Mouse (Mus musculus): ENCODE data around the gene Terf2.
A peak's percentile ranks its signal among the peaks of the same experiment; 100 is the strongest.

The Terf2 gene

DNA sequence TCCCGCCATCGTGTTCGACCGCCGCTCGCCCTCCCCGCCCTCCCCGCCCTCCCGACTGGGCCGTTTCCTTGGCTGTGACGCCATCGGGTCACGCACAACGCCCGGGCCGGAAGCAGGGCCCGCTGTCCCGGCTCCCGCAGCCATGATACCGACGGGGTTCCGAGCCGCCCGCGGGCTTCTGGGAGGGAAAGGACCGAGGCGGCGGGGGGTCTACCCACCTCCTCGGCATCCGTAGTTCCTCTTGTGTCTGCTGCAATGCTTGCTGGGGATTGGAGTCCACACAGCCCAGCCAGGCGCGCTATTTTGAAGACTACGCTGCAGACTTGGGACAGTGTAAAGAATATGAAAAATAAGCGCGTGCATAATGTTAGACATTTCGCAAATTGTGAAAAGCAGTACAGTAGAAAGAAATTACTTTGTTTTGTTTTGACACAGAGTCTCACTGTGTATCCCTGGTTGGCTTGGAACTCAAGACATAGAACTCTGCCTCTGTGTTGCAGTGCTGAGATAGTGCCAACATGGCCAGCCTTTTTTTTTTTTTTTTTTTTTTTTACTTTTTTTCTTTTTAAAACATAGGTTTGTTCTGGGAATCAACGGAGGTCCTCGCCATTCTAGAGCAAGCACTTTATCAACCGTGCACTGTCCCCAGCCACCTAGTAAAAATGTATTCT, at the start of gene Terf2:
Gene Terf2, minus strand, starts transcription at position 182 of the 671 bp plus-strand sequence.
- peak; percentile 97 to 98 for DNase-seq (ENCODE audit: low spot score in 2 of 2)

DNA sequence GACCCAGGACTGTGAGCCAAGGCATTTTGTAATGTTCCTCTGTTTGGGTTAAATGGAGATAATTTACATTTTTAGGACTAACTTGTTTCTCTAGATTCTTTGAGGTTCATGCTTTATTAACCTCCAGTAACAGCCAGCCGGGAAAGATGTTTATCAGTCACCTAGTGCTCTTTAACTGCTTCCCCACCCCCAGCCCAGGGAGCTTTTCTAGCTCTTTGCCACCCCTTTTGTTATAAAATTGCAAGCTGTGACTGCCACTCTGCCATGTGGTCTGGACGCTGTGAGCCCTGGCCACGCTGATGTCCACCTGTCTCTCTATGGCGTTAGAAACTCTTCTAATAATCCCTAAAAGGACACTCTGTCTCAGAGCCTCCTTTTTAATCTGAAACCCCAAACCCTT, 47.2 kb upstream of the Terf2 start:
- no peak for DNase-seq (ENCODE audit: low spot score in 2 of 2)

DNA sequence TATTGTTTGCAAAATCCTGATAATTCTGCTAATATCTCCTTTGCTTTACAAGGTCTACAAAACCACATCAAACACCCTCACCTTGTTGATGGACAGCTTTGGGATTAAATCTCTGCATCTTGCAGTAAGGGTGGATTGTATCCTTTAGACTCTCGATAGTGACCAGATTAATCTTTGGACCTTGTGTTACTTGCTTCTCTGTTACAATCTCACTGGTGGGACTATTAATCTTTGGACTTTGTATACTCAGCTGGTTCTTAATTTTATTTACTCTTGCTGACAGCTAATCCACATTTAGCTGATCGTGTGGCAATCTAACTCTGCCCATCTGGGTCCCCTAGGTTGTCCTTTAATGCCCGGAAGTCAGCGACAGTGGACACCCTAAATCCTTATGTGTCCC, 46.2 kb upstream of the Terf2 start:
- DNase-seq (ENCODE audit: low spot score in 2 of 2): no peak

DNA sequence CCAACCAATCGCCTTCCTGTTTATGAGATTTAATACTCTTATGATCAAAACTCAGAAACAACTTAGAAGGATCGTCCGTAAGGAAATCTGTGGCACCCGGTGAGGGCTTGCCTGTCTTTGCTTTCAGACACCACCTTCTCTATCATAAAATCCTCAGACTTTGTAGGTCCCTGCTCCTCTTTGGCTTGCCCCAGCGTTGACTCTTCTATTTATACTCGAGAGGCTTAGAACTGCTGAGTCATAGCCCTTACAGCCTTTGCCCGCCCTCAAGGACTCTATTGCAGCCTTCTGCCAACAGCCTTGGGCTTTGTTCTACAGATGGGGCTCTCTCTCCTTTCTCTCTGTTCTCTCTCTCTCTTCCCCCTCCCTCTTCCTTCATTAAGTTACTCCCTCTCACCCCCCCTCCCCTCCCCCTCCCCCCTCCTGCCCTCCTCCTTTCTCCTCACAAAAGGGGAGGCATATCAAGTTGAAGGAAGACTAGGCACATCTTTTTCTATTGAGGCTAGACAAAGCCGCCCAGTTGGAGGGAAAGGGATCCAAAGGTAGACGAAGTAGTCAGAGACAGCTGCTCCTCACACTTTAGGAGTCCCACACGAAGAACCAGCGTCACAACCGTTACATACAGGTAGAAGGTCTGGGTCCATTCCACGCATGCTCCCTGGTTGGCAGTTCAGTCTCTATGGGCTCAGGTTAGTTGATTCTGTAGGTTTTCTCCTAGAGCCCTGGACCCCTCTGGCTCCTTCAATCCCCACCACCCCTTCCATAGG, 43.5 kb upstream of the Terf2 start:
- DNase-seq (ENCODE audit: low spot score in 2 of 2): no peak

DNA sequence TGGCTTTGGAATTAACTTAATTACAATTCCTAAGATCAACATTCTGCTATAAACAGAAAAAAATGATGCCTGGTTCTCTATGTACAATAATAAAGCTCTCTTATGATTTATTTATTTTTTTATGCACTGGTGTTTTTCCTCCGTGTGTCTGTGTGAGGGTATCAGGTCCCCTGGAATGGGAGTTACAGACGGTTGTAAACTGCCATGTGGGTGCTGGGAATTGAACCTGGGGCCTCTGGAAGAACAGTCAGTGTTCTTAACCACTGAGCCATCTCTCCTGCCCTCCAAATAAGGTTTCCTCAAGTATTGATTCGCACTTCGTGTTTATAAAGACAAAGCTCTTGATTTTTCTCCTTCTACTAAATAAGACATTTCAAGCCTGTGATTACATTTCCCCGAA, 42.0 kb upstream of the Terf2 start:
- DNase-seq (ENCODE audit: low spot score in 2 of 2): no peak

DNA sequence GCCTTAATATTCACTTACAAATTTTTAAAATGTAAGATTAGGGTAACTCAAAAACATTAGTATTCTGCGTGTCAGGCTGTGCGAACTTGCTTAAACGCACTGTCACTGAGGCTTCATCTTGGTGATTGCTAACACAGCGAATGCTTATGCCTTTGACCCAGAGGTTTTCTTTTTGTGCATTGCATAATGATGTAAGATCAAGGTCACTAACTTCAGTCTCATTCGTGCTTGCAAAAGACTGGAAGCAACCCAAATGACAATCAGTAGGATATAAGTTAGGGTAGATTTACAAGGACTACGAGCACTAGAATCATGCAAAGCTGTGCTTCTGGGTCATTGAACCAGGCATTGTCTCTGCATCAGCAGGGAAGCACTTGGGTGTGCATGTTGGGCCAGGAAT, 41.2 kb upstream of the Terf2 start:
- no peak for DNase-seq (ENCODE audit: low spot score in 2 of 2)

DNA sequence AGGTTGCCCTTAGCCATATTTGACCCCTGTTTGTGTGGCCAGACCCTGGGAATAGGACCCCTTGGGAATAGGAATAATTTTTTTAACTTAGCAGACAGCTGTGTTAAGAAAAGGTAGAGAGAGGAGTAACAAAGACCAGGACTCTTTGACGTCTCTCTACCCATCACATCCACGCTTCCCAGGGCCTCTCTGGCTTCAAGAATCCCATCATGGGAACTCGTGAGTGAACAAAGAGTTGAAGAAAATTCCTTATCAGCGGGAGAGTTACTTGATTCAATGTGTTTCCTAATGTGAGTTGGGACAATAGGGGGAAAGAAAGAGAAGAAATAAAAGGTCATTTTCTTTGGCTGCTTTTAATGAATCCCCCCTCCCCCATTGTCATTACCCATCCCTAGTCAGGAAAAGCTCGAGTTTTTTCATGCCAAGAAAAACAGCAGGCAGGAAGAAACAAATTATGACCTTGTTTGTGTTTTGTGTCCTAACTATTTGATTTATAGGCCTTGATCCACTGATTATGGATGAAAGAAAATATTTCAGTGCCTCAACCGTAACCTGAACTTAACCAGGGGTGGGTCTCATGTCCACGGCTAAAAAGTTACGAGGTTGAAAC, 39.8 kb upstream of the Terf2 start:
- no peak for DNase-seq (ENCODE audit: low spot score in 2 of 2)

DNA sequence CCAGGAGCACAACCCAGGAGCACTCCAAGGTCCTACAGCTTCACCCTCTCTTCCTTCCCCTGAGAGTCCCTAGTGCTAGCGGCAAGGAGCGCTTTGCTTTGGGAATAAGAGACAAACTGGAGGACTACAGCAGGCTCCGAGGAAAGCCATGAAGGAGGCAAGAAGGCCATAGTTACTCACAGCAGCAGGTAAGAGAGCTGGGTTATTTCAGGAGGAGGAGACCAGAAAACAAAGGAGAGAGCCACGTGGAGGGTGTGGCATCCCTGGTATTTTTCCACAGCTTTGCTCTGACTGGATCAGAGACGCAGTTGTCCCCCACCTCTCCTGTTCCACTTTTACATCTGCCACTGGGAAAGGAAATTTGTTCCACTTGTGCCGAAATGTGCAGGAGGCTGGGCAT, 37.5 kb upstream of the Terf2 start:
- no peak for DNase-seq (ENCODE audit: low spot score in 2 of 2)

DNA sequence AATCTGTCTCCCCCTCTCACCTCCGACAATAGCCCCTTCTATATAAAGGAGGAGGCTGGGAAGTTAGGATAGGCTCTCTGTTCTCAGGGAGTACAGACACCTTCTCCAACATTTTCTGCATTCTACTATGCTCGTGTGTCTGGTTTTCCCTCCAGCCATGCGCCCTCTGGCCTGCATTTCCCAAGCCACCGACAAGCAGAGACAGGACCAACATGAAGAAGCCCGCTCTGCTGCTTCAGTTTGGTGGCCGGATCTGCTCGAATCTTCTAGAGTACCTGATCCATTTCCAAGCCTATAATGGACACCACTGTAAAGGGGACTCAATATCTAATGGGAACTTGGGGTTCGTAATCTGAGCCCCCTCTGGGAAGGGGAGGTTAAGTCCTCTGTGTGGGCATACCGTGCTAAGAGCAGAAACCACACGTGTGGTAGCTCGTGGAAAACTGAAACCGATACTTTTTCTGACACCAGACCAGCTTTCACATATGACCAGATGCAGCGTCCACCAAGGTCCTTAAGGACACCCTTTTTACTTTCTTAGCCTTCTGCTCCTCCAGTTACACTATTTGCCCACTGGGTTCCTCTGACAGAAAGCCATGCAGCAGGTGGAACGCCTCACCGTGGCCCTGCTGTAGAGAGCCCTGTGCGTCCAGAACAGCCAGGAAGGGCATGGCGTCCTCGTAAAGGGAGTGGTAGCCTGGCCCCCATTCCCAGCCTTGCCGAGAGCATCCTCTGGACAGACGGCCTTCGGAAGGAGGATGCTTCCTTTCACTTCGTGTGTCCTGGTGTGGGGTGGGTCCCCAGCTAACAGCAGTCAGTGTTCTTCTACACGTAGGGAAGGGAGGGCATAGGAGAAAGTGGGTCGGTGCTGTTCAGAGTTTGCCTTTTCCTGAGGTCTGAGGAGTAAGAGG, 36.5 kb upstream of the Terf2 start:
- DNase-seq (ENCODE audit: low spot score in 2 of 2): no peak

DNA sequence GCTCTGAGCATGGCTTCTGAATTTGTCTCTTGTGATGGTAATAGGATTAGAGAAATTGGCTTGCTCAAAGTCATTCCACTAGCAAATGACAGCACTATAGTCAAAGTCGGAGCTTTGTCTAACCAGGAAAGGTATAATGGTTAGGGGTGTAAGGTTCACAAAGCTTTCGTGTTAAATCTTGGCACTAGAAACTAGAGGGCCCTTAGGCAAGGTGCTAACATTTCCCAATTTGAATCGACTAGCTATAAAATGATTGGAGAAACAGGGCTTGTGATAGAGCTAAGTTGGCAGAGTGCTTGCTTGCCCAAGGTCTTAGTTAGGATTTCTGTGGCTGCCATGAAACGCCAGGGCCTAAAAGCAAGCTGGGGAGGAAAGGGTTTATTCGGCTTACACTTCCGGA, 33.7 kb upstream of the Terf2 start:
- DNase-seq (ENCODE audit: low spot score in 2 of 2): no peak

DNA sequence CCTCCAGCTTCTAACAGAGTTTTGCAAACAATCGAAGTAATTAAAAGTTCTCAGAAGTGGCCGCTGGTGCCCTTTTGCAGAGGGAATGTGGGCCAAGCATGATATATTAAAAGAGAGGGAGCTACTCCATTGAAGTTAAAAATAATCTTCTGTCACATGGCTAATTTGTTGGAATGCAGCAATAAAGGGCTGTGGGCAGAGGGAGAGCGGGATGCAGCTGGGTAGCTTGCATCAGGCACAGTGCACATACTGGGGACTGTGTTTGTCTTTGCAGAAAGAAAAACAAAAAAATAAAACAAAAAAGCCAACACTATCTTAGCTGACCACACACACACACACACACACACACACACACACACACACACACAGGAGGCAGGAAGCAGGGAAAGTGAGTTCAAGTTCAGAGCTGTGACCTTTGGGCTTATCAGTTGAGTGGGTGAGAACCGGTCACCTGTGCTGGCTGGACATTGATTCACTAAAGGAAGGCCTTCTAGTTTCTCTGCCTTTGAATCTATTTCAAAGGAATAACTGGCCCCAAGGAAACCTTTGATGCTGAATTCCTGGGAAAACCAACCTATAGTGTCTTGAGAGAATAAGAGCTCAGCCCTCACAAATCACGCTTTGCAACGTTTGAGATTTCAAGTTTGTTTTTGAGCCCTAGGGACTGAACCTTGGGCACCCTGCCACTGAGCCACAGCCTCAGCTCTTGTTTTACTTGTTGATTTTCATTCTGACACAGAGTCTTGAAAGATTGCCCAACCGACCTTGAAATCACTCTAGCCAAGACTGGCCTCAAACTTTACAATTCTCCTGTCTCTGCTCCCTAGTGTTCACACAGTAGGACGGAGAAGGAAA, 33.1 kb upstream of the Terf2 start:
- DNase-seq (ENCODE audit: low spot score in 2 of 2): no peak

DNA sequence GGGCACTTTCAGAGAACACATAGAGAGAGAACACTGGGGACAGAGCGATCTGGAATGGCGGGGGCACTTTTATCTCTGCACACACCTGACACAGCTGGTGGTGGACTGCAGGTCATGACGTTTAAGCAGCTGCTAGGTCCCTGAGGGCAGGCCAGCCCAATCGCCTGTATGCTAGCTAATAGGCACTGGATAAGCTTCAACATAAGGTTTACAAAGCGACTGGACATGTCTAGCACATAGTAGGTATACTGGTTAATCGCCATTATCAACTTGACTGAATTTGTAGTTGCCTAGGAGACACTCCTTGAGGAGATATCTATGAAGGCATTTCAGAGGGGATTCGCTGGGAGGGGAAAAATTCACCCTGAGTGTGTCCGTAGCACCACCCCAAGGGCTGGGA, 28.0 kb upstream of the Terf2 start:
- DNase-seq (ENCODE audit: low spot score in 2 of 2): no peak

DNA sequence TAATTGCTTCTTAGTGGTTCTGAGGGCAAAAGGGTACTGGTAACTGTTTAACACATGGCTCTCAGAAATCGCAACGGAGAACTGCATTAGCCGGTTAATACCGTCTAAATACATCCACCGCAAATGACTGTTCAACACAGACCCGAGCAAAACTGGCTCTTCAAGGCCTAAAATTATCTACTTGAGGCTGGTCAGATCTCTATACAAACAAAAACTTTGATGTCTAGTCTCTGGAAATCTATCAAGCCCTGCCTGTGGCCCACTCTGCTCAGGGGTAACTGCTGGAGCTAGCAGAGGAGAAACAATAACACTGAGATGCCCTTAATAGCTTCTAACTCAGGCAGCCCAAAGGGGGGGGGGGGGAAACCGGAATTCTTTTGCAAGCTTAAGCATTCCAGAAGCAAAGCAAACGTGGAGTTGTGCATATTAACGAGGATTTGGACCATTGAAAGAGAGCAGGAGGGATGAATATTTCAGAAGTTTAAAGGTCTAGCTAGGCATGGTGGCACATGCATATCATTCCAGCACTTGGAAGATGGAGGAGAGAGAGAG, 26.8 kb upstream of the Terf2 start:
- no peak for DNase-seq (ENCODE audit: low spot score in 2 of 2)

DNA sequence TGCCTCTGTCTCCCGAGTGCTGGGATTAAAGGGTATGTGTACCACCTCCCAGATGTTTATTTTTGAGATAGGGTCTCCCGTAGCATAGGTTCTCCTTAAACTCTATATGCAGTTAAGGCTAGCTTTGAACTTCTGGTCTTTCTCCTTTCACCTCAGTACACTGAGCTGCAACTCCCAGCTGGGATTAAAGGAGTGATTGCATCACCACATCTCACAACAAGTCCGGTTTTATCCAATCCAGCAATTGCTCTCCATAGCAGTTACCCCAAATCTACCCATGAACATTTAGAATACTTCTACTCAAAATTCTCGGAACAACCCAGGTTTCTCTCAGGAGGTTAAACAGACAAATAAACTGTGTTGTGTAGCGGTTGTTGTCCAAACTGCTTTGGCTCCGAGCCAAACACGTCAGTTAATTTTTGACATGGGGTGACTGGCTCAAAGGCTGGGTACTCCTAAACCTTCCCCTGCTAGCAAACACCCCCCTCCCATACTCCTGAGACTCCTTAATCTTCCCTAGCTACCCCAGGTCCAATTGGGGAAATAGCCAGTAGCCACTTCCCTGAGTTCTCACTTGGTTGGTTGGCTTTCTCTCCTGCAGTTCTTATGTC, 25.4 kb upstream of the Terf2 start:
- no peak for DNase-seq (ENCODE audit: low spot score in 2 of 2)

DNA sequence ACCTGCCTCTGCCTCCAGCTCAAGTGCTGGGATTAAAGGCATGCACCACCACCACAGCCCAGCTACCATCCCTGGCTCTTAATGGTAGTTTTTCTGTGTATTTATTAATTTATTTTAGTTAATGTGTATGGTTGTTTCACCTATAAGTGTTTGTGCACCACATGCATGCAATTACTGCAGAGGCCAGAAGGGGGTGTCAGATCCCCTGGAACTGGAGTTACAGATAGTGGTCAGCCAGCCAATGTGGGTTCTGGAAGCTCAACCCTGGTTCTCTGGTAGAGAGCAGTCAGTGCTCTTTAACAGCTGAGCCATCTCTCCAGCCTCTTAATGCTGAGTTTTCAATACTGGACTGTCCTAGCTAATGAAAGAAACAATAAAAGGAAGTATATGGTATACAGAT, 24.5 kb upstream of the Terf2 start:
- DNase-seq (ENCODE audit: low spot score in 2 of 2): no peak

DNA sequence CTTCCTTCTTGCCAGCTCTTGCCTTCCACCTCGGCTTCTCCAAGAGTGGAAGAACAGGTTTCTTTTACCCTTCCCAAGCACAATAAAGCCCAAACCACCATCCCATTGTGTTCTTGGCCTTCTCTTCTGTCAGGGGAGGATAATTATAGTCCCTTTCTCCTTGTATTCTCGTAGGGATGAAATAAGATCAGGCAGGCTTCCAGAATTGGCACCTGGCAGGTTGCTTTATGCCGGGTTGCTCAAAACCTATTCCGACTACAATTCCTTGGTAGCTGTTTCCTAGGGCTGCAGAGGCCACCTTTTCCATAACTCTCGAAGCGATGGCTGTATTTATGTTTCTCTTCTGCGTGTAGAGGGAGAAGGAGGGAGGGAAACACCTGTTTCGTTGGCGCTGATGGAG, 23.1 kb upstream of the Terf2 start:
- DNase-seq (ENCODE audit: low spot score in 2 of 2): no peak

DNA sequence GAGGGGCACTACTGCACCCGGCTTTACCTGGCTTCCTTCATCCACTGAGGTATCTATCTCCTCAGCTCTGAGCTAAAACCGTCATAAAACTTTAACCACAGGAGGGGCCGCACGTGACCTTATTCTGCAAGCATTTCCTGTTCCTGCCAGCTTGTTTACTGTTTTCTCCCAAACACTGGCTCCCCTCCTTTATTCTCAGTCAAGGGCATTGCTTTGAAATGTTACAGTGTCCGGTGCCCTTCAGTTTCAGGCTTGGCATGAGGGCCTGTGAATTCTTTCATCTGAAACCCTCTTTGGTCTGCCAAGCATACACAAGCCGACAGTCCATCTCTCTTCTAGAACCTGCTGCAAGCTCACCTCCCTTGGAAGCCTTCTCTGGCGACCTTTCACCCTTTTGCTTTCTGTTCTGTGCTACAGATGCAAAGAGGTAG, 22.5 kb upstream of the Terf2 start:
- DNase-seq (ENCODE audit: low spot score in 2 of 2): no peak

DNA sequence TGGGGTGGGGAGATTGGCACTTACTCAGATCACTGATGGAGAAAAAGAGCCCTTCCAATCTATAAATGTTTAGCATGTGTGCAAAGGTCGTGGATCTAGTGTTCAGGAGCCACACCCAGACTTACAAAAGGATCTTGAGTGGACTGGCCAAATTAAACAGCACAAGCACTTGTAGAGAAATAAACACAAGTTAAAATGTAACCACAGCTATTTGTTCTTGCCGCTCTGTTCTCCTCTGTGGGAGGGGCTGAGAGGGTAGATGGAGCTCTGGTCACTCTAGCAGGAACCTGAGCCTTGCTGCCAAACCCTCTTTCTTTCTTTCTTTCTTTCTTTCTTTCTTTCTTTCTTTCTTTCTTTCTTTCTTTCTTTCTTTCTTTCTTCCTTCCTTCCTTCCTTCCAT, 20.7 kb upstream of the Terf2 start:
- DNase-seq (ENCODE audit: low spot score in 2 of 2): no peak

DNA sequence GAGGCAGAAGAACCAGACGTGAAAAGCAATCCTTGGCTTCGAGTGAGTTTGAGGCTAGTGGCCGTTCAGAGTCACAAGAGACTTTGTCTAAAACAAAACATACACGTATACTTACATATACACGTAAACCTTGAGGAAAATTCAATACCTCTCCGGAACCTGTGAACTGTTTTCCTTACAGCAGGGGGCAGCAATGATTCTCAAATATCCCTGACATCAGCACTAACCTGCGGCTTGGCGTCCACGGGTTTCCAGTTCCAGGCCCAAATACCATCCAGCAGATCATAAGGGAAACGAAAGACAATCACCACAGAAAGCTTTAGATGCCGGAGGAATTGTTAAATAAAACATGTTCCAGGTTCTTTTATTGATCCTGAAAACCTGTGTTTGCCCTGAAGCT, 19.7 kb upstream of the Terf2 start:
- peak; percentile 84 to 88 for DNase-seq (ENCODE audit: low spot score in 2 of 2)

DNA sequence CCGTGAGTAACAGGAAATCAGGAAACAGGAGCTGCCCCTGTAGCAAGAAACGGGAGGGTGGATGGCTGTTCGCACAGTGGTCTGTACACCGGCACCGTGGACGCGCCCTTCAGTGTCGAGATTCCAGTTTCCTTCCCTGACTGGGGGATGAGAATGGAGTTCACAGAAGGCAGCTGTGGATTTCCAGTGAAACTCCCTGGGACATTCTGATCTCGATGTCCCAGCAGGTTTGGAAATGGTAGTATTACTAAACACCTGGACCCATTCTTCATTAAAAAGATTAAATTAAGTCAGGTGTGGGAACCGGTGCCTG, 18.6 kb upstream of the Terf2 start:
- DNase-seq (ENCODE audit: low spot score in 2 of 2): no peak
